Mouse (Mus musculus) kidney, adult 18-20 months (tissue): Measurements from ENCODE around the gene Ddo.

Experiments
- DNase-seq: peaks from one replicate; pipeline ENCODE4 v3.0.0; 2021

Gene Ddo

DNA sequence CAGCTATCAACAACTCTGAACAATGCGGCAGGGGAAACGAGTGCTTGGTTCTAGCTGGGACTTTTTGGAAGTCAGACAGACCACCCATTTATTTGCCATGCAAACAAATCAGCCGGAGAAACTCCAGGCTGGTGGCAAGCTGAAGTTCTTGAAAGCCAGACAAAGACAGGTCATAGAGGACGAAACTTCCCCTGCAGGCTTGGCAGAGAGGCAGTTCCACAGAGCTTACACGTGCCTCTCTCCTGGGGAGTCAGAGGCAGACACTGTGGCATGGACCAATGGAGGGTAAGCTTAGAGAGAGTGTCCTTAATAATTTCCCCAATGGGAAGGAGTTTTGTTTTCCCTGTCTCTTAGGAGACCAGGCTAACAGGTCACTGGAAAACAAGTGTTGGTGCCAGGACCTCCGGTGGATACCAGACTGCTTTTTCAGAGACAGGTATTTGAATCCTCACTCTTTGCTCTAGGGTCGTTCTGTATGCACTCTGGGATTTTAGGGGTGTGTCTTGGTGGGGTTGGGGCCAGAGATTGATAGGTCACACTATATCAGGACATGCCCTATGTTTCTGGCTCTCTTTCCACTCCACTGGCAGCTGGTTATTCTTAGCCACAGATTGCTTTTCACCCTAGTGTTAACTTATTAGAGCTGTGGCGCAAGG, at the start of gene Ddo:
Gene Ddo (plus strand): TSS at position 356 of the 656 bp plus-strand sequence.
- peak; percentile 80 for DNase-seq

DNA sequence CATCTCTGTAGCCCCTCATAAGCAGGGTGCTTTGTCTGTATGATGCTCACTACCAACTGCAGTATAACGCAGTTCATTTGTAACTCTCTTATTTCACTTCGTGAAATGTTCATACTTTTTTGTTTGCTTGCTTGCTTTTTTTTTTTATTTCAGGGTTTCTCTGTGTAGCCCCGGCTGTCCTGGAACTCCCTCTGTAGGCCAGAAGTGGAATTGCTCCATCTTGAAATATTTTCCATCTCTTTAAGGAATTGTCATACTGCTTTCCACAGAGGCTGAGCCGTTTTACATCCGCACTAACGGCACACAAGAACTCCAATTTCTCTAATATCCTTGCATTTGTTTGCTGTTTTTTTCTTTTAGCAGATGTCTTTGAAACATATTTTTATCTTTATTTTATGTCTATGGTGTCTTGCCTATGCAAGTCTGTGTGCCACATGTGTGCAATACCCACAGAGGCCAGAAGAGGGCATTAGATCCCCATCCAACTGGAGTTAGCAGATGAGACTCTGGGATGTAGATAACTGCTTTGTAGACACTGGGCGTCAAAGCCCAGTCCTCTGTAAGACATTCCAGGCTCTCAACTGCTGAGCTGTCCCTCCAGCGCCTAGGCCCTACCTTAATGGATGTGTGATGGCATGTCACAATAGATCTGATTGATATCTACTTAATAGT, 46.1 kb upstream of the Ddo start:
- DNase-seq = peak; percentile 23

- no peak for DNase-seq
These were observed 37.6 kb upstream of the Ddo start for GRCm38 (mm10) chr10:40592186-40592585.

- DNase-seq = no peak
These were observed 32.6 kb upstream of the Ddo start for GRCm38 (mm10) chr10:40597177-40597576.

DNA sequence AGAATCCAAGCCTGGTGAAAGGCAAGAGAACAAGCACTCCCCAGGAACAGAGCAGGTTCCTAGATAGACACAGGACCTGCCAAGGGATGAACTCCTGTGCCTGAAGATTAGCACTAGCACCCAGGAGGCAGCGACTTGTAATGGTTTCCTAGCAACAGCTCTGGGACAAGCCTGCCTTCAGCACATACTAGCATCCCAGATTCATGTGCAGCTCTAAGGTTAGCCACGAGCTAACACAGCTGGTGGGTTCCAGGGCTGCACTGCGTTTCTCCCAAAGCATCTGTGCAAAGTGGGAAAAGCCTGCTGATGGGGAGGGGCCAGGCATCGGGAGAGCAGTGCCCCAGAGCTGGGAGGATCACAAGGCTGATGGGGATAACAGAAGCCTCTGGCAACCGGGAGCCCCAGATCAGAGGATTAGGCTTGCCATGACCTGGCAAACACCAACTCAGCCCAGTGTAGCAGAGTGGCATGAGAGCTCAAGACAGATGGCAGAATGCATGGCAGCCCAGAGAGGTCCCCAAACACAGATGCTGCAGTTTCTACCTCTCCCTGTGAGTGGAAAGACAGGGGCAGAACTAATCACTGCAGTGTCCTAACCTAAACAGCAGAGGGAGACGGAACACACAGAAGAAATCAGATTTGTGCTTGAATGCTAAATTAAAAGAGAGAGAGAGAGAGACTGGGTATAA, 25.0 kb upstream of the Ddo start:
- DNase-seq = no peak

GRCm38 (mm10) chr10:40617973-40618372, 11.8 kb upstream of the Ddo start:
- no peak for DNase-seq

DNA sequence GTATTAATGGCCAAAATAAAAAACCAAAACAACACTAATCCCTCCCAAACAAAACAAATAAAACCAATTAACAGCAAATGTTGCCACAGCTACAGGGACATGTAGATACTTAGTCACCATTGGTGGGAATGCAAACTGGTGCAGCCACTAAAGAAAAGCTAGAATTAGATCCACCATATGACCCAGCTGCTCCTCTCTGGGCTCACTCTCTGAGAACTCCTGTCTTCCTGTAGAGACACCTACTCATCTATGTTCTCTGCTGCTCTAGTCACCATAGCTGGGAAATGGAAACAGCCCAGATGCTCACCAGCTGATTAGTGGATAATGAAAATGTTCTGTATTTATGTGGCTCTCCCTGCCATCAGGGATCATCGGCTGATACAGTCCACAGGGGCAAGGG, 10.1 kb upstream of the Ddo start:
- DNase-seq = no peak

DNA sequence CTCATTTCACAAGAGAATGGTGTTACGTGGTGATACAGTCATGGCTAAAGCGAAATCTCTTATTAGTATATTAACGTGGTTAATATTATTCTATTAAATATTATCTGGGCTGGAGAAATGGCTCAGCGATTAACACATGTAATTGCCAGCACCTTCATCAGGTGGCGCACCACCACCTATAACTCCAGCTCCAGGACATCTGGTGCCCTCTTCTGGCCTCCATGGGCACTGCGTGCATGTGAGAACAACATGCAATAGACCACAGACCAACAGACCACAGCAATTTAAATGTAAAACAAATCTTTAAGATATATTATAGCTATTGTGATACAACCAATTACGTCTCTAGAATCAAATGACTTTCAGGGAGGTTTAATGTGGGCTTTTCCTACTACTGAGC, 671 bp upstream of the Ddo start:
- peak; percentile 79 for DNase-seq

GRCm38 (mm10) chr10:40630457-40630856, 646 bp downstream of the Ddo start:
- DNase-seq = no peak

- peak; percentile 74 for DNase-seq
These were observed 1.1 kb downstream of the Ddo start for GRCm38 (mm10) chr10:40630961-40631360.

DNA sequence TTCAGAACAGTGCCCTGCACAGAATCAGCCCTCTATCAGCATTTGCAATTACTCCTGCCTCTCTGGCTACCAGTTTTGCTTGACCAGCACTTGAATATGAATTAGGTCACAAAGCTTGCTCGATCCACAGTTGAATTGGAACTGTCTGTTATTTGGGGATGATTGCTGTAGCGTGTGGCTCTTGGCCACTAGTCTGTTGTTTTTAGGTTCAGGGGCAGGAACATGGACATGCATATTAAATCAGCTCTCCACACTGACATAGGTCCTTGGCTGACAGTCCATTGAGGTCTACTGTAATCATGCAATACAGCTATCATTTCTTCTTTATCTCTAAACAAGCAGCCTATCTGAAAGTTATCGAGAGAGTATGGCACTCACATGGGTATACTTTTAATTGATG, 2.3 kb downstream of the Ddo start:
- no peak for DNase-seq

DNA sequence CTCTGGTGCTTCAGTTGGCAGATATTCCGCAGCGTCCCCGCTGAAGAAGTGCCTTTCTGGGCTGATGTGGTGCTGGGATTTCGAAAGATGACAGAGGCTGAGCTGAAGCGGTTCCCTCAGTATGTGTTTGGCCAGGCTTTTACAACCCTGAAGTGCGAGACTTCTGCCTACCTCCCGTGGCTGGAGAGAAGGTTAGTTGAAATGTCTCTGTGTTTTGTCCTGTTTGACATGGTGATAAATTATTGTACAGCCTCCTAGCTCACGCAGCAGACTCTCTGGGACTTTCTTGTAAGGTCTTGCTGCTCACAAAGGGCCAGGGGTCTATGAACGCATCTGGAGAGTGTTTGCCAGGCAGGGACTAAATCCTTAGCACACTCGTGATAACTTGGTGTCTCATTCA, 7.5 kb downstream of the Ddo start:
- DNase-seq = no peak

GRCm38 (mm10) chr10:40638276-40638675, 8.5 kb downstream of the Ddo start:
- DNase-seq = no peak

DNA sequence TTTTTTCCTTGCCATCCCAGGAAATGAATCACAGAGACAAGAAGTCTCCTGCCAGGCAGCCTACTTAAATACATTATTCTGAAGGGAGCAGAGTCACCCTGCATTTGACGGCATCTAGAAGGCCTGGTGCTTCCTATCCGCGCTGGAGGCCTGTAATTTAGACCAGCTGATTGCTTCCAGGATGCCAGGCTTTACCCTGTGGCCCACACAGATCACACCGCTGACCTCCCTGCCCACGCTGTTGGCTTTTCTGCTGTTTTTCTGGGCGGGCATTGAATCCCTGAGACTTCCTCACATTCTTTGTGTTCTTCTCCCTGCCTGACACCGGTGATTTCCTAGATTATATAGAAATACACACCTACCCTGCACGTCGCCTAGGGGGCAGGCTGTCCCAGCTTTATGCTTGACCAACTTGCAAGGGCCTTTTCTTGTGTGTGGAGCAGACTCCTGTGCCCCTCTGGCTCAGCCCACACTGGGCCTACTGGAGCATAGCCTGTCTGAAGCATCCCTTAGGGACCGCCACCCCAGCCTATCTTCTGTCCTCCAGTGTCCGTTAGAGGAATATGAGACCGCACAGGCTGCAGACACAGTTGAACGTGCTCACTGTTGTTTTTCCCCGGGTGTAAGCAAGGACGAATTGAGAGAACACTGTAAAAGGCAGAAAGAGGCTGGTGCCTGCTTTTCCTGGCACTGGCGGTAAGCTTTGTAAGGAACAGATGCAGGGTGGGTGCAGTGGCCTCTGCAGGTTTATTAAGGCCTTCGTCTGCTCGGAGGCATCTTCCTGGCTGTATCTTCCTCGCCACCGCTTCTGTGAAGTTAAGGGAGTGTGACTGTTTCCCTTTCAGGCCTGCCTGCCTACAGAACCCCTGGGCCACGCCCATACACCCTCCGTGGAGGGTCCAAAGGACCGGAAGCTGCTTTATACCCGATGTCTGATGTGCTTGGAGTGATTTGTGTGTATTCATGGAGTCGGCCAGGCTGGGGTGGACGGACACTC, 9.3 kb downstream of the Ddo start:
- no peak for DNase-seq

- DNase-seq = no peak
These were observed 10.6 kb downstream of the Ddo start for GRCm38 (mm10) chr10:40640406-40640805.

- DNase-seq = no peak
These were observed 12.1 kb downstream of the Ddo start for GRCm38 (mm10) chr10:40641901-40642300.

GRCm38 (mm10) chr10:40643126-40643525, 13.3 kb downstream of the Ddo start:
- DNase-seq = no peak

GRCm38 (mm10) chr10:40644456-40644855, 14.6 kb downstream of the Ddo start:
- DNase-seq = no peak

GRCm38 (mm10) chr10:40645346-40645745, 15.5 kb downstream of the Ddo start:
- DNase-seq = no peak

DNA sequence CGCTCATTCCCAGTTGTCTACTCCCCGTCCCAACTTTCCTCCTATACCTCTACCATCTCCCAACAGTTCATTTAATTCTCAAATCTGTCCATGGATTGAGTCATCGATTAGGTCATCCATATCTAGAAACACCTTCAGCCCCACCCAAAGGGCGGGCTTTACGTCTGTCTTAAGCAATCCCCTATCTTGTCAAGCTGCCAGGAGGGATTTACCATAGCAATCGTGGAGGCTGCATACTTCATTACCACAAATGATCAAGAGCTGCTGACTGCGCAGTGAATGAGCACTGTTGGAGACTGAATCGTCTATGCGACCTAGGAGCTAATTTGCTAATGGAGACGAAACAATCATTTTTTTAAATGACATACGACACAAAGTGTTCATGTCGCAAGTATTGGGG, 19.0 kb downstream of the Ddo start:
- no peak for DNase-seq

DNA sequence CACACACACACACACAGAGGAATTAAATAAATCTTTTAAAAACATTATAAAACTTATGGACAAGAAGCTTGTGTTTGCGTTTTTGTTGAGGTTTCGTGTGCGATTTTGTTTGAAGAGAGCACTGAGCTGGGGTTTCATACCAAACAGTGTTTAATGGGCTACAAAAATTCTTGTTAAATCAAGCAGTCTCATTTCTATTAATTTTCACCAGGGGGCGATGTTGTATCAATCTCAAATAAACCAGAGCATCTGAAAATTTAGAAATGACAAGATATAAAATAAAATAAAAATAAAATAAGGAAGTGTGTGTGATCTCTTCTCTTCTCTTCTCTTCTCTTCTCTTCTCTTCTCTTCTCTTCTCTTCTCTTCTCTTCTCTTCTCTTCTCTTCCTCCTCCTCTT, 19.8 kb downstream of the Ddo start:
- no peak for DNase-seq

- DNase-seq = no peak
These were observed 21.9 kb downstream of the Ddo start for GRCm38 (mm10) chr10:40651676-40652075.

- DNase-seq = no peak
These were observed 35.5 kb downstream of the Ddo start for GRCm38 (mm10) chr10:40665270-40665669.
